Mouse (Mus musculus): Measurements from ENCODE around the gene Spef1.

The Spef1 gene

DNA sequence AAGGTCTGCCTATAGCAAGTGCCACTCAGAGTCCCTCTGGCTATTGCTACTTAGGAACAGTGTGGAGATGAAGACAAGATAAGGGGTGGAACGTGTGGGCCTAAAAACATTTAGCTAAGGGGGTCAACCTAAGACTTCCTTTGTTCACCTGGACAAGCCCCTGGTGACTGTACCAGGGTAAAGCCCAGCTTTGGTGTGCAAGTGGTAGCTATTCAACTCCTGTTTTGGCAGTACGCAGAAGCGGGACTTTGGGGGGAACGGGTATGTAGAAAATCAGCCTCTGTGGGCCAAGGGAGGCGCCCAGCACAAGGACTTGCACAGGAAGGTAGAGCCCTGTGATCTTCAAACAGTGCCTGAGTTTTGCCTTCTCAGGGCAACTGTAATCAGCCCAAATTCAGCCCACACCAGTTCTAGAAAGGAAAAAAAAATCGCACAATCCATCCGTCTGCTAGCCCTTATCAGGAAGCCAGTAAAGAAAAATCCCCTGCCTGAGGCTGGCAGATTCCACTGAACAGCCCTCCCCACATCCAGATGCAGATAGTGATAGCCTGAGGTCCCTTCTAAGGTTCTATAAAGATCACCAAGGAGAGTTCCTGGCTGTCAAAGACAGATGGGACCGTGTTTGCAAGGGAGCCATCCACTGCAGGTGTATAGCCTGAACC is 18.6 kb upstream of the Spef1 start:
- DNase-seq: no peak

DNA sequence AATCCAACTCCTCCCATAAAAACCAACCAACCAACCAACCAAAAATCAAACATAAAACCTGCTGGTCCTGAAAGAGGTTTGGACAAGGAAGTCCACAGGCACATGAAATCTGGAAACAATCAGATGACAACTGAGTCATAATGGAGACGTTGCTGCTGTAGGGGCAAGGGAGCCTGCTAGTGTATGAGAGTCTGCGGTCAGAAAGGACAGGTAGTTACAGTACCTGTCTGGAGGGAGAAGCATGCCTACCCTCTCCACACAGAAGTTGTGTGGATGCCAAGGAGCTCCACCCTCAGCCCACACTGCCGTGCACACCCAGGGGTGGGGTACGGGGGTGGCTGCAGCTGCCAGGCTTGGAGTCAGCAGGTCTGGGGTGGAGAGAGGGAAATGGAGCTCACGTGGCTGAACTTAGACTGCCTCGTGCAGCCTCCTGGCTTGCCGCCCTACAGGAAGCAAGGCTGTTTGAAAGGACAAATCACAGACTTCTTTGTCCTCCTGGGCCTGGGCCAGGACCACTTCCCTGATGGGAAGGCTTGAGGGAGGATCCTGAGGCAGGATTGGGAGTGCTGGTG is 17.4 kb upstream of the Spef1 start:
- peak; percentile 99 for DNase-seq

DNA sequence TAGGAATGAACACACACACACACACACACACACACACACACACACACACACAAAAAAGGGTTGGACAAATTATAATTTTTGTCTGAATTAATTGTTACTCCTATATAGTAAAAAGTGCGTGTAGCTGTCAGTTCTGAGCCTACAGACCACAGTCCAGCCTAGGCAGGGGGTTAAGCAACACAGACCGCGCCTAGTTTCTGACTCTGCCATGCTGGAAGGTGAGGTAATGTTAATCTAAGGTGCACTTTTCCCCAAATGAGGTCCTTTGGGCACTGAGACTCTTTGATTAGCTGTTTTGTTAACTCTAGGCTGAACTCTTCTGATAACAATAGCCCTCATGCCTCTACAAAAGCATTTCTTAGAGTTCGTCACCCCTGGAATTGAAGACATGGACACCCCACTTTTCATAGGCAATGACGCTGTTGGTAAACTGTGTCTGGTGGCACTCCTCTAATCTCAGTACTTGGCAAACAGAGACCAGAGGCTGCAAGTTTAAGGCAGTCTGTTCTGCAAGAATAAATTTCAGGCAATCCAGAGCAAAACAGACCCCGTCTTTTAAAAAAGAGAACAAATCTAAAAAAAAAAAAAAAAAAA is 16.8 kb upstream of the Spef1 start:
- no peak for DNase-seq

- no peak for DNase-seq
These were observed 14.2 kb upstream of the Spef1 start for GRCm38 (mm10) chr2:131201262-131201661.

DNA sequence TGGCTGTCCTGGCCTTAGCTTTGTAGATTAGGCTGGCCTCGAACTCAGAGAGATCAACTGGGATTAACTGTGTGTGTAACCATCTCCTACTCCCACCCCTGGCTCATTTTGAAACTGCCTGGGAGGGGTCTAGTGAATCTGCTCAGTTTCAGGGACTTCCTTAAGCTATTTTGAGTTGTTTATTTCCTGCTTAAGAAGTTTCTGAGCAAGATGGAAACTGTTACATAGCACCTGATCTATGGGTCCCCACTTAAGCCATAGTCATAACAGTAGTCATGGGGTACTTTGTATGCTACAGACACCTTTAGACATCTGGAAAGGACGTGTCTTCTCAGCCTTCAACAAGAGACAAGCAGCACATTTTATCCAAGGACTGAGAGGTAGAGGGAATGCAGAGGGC is 13.6 kb upstream of the Spef1 start:
- no peak for DNase-seq

GRCm38 (mm10) chr2:131196606-131197316 is 9.7 kb upstream of the Spef1 start:
- no peak for DNase-seq

DNA sequence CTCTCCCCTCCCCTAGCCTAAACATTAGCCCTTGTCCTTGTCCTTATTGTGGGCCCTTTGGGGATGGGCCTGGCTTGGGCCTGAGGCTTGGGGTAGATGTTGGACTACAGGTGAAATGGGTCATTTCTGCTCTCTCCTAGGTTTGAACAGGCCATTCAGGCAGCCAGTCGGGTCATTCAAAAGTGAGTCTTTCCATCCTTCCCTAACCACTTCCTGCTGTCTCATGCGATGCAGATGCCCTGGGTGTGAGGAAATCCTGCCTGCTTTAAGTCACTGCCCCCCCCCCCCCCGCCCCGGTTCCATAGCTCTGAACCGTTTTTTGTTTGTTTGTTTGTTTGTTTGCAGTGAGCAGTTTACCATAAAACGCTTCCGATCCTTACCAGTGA is 3.9 kb upstream of the Spef1 start:
- no peak for DNase-seq

DNA sequence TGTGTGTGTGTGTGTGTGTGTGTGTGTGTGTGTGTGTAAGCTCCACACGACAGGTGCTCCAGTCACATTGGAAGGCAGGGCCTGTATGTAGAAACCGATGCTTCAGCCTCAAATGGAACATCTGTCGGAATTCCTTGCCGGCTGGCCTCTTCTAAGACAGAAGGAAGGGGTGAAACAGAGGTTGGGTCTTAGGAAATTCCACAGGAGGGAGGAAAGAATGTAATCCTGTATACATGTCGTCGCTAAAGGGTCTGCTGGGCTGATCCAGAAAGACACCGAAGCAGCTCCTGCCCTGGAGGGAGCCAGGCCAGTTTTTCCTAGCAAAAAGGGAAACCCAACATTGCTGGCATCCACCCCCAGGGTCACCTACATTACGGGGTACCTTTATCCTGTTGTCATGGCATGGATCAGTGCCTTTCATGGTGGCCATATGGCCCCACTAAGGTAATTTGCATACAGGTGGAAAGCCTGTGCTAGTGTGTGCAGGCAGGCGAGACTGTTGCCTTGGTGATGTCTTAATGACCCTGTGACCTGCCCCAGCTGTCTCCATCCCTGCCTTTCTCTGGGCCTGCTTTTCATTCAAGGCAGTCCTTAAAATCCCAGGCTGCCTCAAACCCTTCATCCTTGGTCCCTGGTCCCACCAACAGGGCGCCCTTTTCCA is 3.4 kb upstream of the Spef1 start:
- peak; percentile 66 for DNase-seq

DNA sequence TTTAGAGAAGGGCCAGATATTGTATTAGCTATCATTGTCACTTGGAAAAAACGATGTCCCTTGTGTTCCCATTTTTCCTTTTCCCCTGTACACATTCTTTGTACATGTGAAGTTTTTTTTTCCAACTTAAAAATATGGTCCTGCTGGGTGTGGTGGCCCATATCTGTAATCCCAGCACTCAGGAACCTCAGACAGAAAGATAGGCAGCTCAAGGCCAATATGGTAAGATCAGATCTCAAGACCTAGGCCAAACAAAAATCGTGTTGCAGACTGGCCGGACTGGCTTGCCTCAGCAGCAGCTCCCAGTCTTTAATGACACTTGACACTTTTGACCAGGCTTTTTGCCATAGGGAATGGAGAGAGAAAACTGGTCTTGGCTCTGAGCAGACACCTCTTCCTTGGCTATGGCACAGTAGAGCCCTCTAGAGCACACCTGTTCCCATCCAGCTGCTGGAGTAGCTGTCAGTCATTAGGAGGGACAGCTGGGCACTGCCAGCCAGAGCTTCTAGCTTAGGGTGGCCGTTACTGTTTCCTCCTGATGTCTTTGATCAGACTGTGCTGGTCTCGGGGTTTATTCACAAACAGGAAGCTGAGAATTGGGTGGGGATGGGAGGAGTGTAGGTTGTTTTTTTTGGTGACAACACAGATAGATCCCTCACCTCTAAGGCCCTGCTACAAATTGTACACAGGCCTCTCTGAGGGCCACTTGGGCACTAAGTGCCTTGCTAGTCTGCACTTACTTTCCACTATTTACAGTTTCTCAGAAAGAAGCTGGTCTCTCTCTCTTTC is 2.6 kb upstream of the Spef1 start:
- DNase-seq: no peak

- DNase-seq: no peak
These were observed 1.2 kb upstream of the Spef1 start for GRCm38 (mm10) chr2:131188311-131188710.

DNA sequence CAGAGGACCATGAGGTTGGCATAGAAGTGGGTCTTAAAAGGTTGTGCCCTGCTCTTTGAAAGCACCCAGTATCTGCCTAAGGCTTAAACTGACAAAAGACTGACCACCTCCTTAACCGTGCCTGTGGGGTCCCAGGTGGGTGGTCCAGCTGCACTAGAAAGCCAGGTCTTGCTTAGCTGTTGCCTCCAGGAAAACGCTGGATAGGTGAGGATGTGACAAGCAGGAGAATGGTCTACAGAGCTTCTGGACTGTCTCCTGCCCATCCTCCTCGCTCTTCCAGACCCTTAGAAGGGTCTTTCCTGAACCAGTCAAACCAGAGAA is 480 bp upstream of the Spef1 start:
- no peak for DNase-seq

DNA sequence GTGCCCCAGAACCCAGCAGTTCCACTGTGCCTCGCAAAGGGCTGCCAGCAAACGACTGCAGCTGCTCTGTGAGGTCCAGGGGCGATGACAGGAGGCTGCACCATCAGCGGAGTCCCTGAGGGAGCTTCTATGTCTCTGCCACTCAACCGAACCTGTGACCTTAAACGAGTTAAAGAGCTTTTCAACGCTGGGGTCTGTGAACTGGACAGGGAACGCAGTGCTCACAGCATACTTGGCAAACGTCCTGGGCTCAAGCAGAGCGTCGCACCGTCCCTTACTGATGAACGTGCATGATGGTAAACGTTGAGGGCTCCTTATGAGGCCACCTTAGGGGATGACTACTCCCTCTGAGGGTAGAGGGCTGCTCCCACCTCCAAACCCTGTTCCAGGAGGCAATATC is 739 bp downstream of the Spef1 start:
- no peak for DNase-seq

DNA sequence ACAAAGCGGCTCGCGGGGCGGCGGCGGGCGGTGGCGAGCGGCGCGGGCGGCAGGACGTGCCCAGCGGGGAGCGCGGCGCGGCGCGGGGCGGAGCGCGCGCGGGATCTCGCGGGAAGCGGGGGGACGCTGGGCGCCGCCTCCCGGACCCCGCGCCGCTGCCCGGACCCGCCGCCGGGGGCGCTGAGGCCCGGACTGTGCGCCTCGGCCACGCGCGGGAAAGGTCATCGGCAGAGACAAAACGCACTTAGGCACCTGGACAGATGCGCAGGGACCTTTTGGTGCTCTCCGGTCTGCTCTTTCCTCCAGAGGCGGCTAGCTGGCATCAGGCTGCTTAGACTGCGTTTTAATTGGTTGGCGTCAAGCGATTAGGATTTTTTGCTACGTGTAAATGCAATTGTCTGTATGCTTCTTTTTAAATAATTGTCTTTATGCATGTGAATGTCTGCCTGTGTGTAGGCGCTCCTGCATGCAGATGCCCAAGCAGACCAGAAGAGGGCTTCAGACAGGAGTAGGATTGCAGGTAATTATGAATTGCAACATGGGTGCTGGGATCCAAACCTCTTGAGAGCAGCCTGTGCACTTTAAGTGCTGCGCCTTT is 7.0 kb downstream of the Spef1 start, which contains the start of gene Cenpb:
Cenpb (minus strand) TSS at position 78 of the 598 bp plus-strand sequence.
- DNase-seq: peak; percentile 87

GRCm38 (mm10) chr2:131179246-131179886 is 7.7 kb downstream of the Spef1 start:
- DNase-seq: peak; percentile 62

GRCm38 (mm10) chr2:131178828-131179245 is 8.2 kb downstream of the Spef1 start:
- DNase-seq: peak; percentile 43

- peak; percentile 50 for DNase-seq
These were observed 9.2 kb downstream of the Spef1 start for GRCm38 (mm10) chr2:131177932-131178331.

GRCm38 (mm10) chr2:131176491-131176890 is 10.6 kb downstream of the Spef1 start:
- DNase-seq: peak; percentile 93

GRCm38 (mm10) chr2:131175945-131176309 is 11.2 kb downstream of the Spef1 start:
- peak; percentile 82 for DNase-seq

DNA sequence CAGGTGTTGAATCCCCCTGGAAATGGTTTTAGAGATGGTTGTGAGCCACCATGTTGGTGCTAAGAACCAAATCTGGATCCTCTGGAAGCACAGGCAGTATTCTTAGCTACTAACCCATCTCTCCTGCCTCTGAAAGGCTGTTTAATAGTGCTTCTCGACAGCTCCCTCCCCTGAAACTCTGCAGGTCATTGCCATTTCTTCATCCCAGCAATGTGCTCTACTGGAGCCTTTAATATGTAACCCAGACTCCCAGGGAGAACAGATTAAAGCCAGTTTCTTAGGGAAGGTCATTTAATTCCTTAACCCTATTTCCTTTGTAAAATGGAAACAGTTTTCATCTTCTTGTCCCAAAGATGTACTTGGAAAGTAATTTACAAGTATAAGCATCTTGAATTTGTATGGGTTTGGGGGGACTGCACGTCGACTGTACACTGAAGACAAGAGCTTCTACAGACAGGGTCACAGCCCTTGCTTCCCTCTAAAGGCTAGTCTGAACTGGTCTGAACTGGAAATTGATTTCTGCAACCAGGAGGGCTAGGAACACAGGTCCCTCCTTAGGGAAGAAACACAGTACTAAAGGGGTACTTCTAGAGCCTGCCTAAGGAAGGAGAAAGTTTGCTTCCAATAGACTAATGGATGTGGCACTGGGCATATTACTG is 11.7 kb downstream of the Spef1 start:
- DNase-seq: peak; percentile 80

DNA sequence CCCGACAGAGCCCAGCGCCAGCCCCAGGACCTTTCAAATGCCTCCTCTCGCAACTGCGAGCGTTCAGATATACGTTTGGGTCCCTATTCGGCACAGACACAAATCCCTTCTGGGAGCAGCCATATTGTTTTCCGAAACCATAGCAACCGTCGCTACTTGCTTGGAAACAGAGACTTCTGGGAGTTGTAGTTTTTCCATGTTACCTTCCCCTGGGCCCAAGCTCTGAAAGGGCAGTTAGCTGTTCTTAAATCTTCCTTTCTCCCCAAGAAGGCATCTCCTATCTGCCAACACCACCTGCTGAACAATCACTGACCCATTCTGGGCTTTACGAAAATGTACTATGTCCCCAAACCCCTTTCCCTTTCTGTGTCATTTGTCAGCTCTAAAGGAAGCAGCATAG is 12.4 kb downstream of the Spef1 start:
- DNase-seq: peak; percentile 88

DNA sequence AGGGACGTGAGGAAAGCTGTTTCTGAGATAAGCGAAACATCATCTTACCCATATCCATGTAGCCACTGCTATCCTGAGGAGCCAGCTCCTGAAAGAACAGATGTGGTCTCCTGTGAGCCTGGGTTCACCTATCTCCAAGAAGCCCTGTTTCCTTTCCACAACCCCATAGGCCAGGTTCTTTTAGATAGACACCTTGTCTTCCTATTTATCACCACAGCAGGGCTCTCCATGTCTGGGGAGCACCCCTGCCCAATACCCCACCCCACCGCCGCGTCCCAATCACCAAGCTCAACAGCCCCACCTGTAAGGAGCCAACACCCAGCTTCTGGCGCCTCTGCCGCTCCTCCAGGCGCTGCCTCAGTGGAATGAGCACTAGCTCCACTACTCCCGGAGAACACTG is 14.8 kb downstream of the Spef1 start:
- DNase-seq: no peak

Measured in kidney, adult 9 months (tissue).